In the genomic region with DNA sequence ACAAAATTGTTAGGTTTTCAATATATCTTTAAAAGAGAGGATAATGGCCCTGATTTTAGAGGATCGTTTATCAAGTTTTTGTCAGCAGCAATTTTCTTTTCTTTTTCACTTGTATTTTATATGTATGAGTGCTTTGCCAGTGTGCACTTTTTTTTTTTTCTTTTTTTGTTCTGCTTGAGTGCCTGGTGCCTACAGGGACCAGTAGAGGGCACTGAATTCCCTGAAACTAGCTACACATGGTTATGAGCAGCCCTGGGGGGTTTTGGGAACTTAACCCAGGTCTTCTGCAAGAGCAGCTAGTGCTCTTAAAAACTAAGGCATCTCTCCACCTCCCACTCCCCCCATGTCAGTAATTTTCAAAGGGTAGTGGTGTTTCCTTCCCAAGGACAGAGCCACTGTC, we compare ENCODE assay signal across 12 mouse cellular contexts.
DNase-seq lines count a peak whose midpoint lies in the region; ATAC-seq and TF ChIP-seq lines count a peak whose summit lies in the region.
"Had no signal": no experiment of that assay in that cellular context is flagged by ENCODE, and none has a peak within 500 bp of the region (broad histone marks: within the 10 kb centered on the region; RNA-seq: fewer than 3 reads in every experiment).

No protein-coding gene starts in this region.

- no peak overlapping the region for H3K9ac ChIP-seq in forebrain, embryonic 14.5 days (ENCODE audit: low read length)
- no peak overlapping the region for H3K9ac ChIP-seq in forebrain, embryonic 13.5 days
- H3K9ac ChIP-seq: limb, embryonic 13.5 days; lung, embryonic 15.5 days had no signal

- peak; percentile 48 for TF ChIP-seq CTCF in left cerebral cortex, adult 2 months (IDR thresholded peaks at IDR 0.05)
- TF ChIP-seq CTCF in Patski (IDR thresholded peaks at IDR 0.05), result peak; percentile 56
- no peak for TF ChIP-seq CTCF in small intestine, adult 2 months (IDR thresholded peaks at IDR 0.05; ENCODE audit: extremely low read depth, insufficient read length, insufficient replicate concordance, low read depth, low read length)

- H3K4me2 ChIP-seq in forebrain, embryonic 14.5 days (ENCODE audit: low read length), result no peak overlapping the region
- H3K4me2 ChIP-seq in forebrain, embryonic 13.5 days, result no peak overlapping the region
- H3K4me2 ChIP-seq: limb, embryonic 13.5 days; lung, embryonic 15.5 days had no signal

- intact Hi-C loops in left cerebral cortex, adult 2 months (cut with DNase I), result no loop called here

- POLR2A ChIA-PET in Patski (lab: Charles Lee), result interaction anchor here (1.0 kb wide), 1 partner anchor 8 kb away, joined by 5 read pairs; no protein-coding TSS in a partner anchor

- H3K27ac ChIP-seq in forebrain, embryonic 14.5 days (ENCODE audit: low read depth, low read length), result no peak overlapping the region
- H3K27ac ChIP-seq in forebrain, embryonic 13.5 days, result no peak overlapping the region
- no peak overlapping the region for H3K27ac ChIP-seq in left cerebral cortex, adult 2 months
- H3K27ac ChIP-seq in small intestine, adult 2 months (ENCODE audit: insufficient read depth, low read depth, low read length), result peak overlapping the region; percentile 8
- H3K27ac ChIP-seq: limb, embryonic 13.5 days; lung, embryonic 15.5 days had no signal

- in situ Hi-C loops in Patski (cut with MboI; ENCODE audit: low pct_unique_long_range_greater_than_20kb), result loop anchor here (10.0 kb wide), 1 partner anchor 104 kb away; no protein-coding TSS in a partner anchor

- peak; percentile 35 for DNase-seq in forebrain, embryonic 14.5 days (ENCODE audit: low spot score)
- no peak for DNase-seq in left cerebral cortex, adult 2 months (ENCODE audit: extremely low spot score in 1 of 2, low spot score in 2 of 2)
- no peak for DNase-seq in left cerebral cortex, adult 11 months (ENCODE audit: low spot score)
- no peak for DNase-seq in Patski (ENCODE audit: low read depth, low spot score)
- DNase-seq in thymus, postnatal 36 days, result no peak
- no peak for DNase-seq in frontal cortex, adult 2 months (ENCODE audit: extremely low spot score in 1 of 2, low spot score in 1 of 2)

- WGBS in forebrain, embryonic 14.5 days, result 87% methylated on average over 1 of the region's 1 CpGs
- WGBS in forebrain, embryonic 13.5 days, result 84% methylated on average over 1 of the region's 1 CpGs
- WGBS in small intestine, adult 2 months, result 64% methylated on average over 1 of the region's 1 CpGs

- no peaks in the 10 kb centered on the region for H3K9me3 ChIP-seq in forebrain, embryonic 14.5 days (replicated peaks; ENCODE audit: control insufficient read depth, low read length)
- no peaks in the 10 kb centered on the region; the same call in 1 of the 2 replicates for H3K9me3 ChIP-seq in forebrain, embryonic 13.5 days (replicated peaks)
- H3K9me3 ChIP-seq: lung, embryonic 15.5 days had no signal

- peaks cover 8% of the 10 kb centered on the region for H3K4me1 ChIP-seq in forebrain, embryonic 14.5 days (ENCODE audit: control insufficient read depth, insufficient read depth, low read length)
- peaks cover 13% of the 10 kb centered on the region for H3K4me1 ChIP-seq in forebrain, embryonic 13.5 days
- peaks cover 50% of the 10 kb centered on the region for H3K4me1 ChIP-seq in small intestine, adult 2 months (ENCODE audit: control insufficient read depth, insufficient read depth, insufficient read length, low read length)

- CTCF ChIA-PET in Patski (lab: Charles Lee), result interaction anchor here (0.6 to 11.3 kb wide), 10 partner anchors 10 to 245 kb away, joined by 3 to 61 read pairs (median 3); no protein-coding TSS in a partner anchor

- H3K27me3 ChIP-seq in forebrain, embryonic 14.5 days (replicated peaks; ENCODE audit: control insufficient read depth, insufficient read depth, low read length), result no peaks in the 10 kb centered on the region
- 0 out of 2 replicates have a peak, but pooled peaks cover 2% of the 10 kb centered on the region for H3K27me3 ChIP-seq in forebrain, embryonic 13.5 days
- no peaks in the 10 kb centered on the region for H3K27me3 ChIP-seq in Patski
- H3K27me3 ChIP-seq in small intestine, adult 2 months (ENCODE audit: control insufficient read depth, insufficient read depth, low read length), result no peaks in the 10 kb centered on the region
- H3K27me3 ChIP-seq: limb, embryonic 13.5 days; lung, embryonic 15.5 days had no signal

- TF ChIP-seq POLR2A in small intestine, adult 2 months (IDR thresholded peaks at IDR 0.05; ENCODE audit: low read depth, low read length), result no peak

- H3K36me3 ChIP-seq in forebrain, embryonic 14.5 days (ENCODE audit: control insufficient read depth, insufficient read depth, low read length), result peaks cover 7% of the 10 kb centered on the region
- peaks cover 7% of the 10 kb centered on the region for H3K36me3 ChIP-seq in forebrain, embryonic 13.5 days (ENCODE audit: poor library complexity, severe bottlenecking)
- peaks cover 12% of the 10 kb centered on the region for H3K36me3 ChIP-seq in small intestine, adult 2 months (ENCODE audit: control insufficient read depth, insufficient read depth, low read length)
- H3K36me3 ChIP-seq: limb, embryonic 13.5 days; lung, embryonic 15.5 days had no signal

- no peak overlapping the region for H3K4me3 ChIP-seq in forebrain, embryonic 14.5 days (ENCODE audit: low read depth, low read length)
- no peak overlapping the region for H3K4me3 ChIP-seq in forebrain, embryonic 13.5 days
- H3K4me3 ChIP-seq in left cerebral cortex, adult 2 months, result no peak overlapping the region
- no peak overlapping the region for H3K4me3 ChIP-seq in small intestine, adult 2 months (ENCODE audit: low read depth, low read length)
- H3K4me3 ChIP-seq: limb, embryonic 13.5 days; lung, embryonic 15.5 days; myocyte had no signal

- no peak for ATAC-seq in forebrain, embryonic 14.5 days
- no peak for ATAC-seq in forebrain, embryonic 13.5 days
- ATAC-seq in Patski, result no peak
- ATAC-seq: inflammation-experienced regulatory T-cells, adult 6 months had no signal
